Mouse (Mus musculus) hindbrain, embryonic 14.5 days (tissue): ENCODE measurements around the gene Gpr179. TPM values are rescaled to one million over a fixed set of nuclear protein-coding genes. Genes with fewer than 3 reads are reported as not detected.

Experiments
- ATAC-seq: fragments of 200-750 bp; cut with Nextera tagmentation; 2 replicates; pipeline ENCODE4 v1.8.0; 2017; ENCODE audit warnings: moderate number of reproducible peaks, mild to moderate bottlenecking, moderate TSS enrichment, moderate library complexity; ENCODE audit not compliant: low FRiP score
- DNase-seq: peaks from one replicate; pipeline ENCODE4 v3.0.0-alpha.2; 2015; ENCODE audit warnings: low spot score
- H3K27ac ChIP-seq: fragments of 300-500 bp; sonication (generic); 2 replicates; pipeline ENCODE4 v1.5.1; 2014; ENCODE audit warnings: mild to moderate bottlenecking, moderate library complexity
- H3K27me3 ChIP-seq: fragments of 300-500 bp; sonication (generic); 2 replicates; pipeline ENCODE4 v1.6.1; 2014; ENCODE audit warnings: mild to moderate bottlenecking, low read length, mixed read lengths; ENCODE audit not compliant: control insufficient read depth, insufficient read depth
- H3K36me3 ChIP-seq: fragments of 300-500 bp; sonication (generic); replicated peaks from 2 replicates; pipeline ENCODE4 v1.6.1; 2014; ENCODE audit not compliant: control insufficient read depth, insufficient read depth
- H3K4me1 ChIP-seq: fragments of 300-500 bp; sonication (generic); replicated peaks from 2 replicates; pipeline ENCODE4 v1.6.1; 2014; ENCODE audit warnings: antibody characterized with exemption, low read length, mixed read lengths; ENCODE audit not compliant: control insufficient read depth, insufficient read depth
- H3K4me2 ChIP-seq: fragments of 300-500 bp; sonication (generic); replicated peaks from 2 replicates; pipeline ENCODE4 v1.6.1; 2014; ENCODE audit warnings: mild to moderate bottlenecking, moderate library complexity
- H3K4me3 ChIP-seq: fragments of 300-500 bp; sonication (generic); replicated peaks from 2 replicates; pipeline ENCODE4 v1.5.1; 2014; ENCODE audit warnings: mild to moderate bottlenecking, low read length
- H3K9ac ChIP-seq: fragments of 300-500 bp; sonication (generic); 2 replicates; pipeline ENCODE4 v1.6.1; 2014
- H3K9me3 ChIP-seq: fragments of 300-500 bp; sonication (generic); 2 replicates; pipeline ENCODE4 v1.6.1; 2016; ENCODE audit warnings: low read length; ENCODE audit not compliant: control insufficient read depth
- WGBS: fragments of 180-500 bp; shearing (Covaris S2); extraction: QIAGEN DNeasy Blood & Tissue Kit; methylation state at CpG from one replicate; pipeline ENCODE4 v1.1.7; 2014; 5-methylcytosine and 5-hydroxymethylcytosine counted together
- polyA plus RNA-seq: library from polyadenylated mRNA; unstranded; fragments of >200 nt; fragmentation: Nextera tagmentation; extraction: Ambion mirVana; gene quantifications from 2 replicates; pipeline ENCODE4 v1.2.1, GENCODE M21; 2014

The Gpr179 gene
- polyA plus RNA-seq, 1 experiment from 2014 or later, result 0.50 TPM

DNA sequence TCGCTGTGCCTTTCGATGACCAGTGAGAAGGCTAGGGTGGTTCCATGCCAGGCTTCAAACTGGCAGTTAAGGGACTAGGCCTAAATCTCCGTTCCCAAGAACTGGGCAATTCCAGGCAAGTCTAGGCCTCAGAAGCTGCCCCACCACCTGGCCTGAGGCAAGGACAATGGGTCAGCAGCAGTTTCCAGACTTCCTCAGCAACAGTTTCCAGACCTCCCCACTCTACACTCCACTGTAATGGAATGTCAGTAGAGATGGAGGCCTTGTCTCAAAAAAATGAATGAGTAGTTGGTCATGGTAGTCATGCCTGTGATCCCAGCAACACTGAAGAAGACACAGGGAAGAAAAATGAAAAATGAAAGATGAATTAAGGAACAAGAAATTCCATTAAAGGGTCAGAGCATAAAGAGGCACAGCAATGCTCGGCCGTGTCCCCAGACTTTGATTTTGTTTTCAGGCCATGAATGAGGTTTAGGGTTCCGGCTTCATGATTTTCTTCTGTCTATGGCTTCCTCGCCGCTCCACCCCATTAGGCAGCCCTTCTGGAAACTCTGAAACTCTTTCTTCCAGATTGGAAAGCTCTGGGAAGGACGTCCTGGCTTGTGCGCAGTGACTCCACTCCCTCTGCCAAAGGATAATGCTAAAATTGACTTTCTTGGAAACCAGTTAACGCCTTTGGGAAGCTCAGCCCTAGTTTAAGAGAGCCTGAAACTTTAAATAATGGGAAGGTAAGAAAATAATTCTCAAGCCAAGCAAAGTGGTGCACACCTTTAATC lies 44.4 kb downstream of the Gpr179 start:
- DNase-seq, result no peak
- no peaks in the 10 kb centered on the region for H3K36me3 ChIP-seq

DNA sequence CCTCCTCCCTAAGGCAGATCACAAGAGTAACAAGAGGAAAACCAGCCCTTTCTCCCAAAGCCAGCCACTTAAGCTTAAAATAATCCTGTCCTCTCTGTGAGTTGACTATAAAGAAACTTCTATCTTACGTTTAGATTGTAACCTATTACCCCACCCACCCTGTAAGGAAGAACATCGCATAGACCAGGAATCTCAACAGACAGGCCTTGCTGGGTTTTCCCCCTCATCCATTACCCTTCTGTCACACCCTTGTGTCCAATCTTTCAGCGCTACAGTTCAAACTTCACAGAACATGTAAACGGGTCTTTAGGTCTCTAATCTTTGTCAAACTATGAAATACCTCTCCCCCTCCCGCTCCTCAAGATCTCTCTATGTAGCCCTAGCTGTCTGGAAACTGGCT lies 47.2 kb downstream of the Gpr179 start:
- no peak overlapping the region for H3K4me2 ChIP-seq
- DNase-seq (no peak), ATAC-seq (no peak)
- H3K27me3 ChIP-seq, result no peaks in the 10 kb centered on the region
- H3K4me1 ChIP-seq, result peaks cover 5% of the 10 kb centered on the region
- H3K9ac ChIP-seq, result no peak overlapping the region
- WGBS, result 90% methylated on average over 5 of the region's 5 CpGs
- no peaks in the 10 kb centered on the region for H3K36me3 ChIP-seq
- H3K27ac ChIP-seq, result no peak overlapping the region
- H3K9me3 ChIP-seq, result no peaks in the 10 kb centered on the region
- no peak overlapping the region for H3K4me3 ChIP-seq

More for the DNA sequence above, 44.4 kb downstream of the Gpr179 start:
- Histone ChIP-seq H3K4me3 (no peak overlapping the region), H3K9me3 (no peaks in the 10 kb centered on the region), H3K27ac (no peak overlapping the region), H3K4me1 (peaks cover 19% of the 10 kb centered on the region), H3K4me2 (no peak overlapping the region), H3K27me3 (no peaks in the 10 kb centered on the region), H3K9ac (no peak overlapping the region)
- WGBS, result 93% methylated on average over 11 of the region's 11 CpGs
- no peak for ATAC-seq

DNA sequence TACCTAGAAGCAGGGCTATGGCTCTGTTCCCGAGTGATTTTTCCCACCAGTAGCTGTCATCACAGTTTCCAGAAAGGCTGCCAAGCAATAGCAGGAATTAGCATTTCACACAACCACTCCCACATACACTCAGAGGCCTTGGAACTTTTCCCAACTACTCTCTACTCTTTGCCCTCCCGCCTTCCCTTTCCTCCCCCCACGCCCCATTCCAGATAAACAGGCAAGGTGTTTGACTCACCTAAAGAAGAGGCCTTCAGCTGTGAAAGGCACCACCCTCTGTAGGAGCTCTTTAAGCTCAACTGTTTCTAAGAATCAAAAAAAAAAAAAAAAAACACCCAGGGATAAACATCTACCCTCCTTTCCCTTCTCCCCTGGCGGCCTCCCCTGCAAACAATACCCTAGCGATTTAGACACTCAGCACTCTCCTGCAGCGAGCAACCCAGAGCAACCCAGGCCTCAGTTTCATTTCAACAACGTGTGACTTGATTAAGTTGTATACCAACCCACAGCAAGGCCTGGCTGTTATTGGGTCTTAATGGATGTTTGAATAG lies 49.6 kb downstream of the Gpr179 start:
- H3K27me3 ChIP-seq, result no peaks in the 10 kb centered on the region
- H3K36me3 ChIP-seq, result no peaks in the 10 kb centered on the region
- H3K9me3 ChIP-seq, result no peaks in the 10 kb centered on the region
- H3K4me2 ChIP-seq, result no peak overlapping the region
- no peak overlapping the region for H3K27ac ChIP-seq
- no peak for ATAC-seq
- H3K4me3 ChIP-seq, result no peak overlapping the region
- H3K4me1 ChIP-seq, result no peaks in the 10 kb centered on the region
- DNase-seq, result peak; percentile 56
- no peak overlapping the region for H3K9ac ChIP-seq
- 33% methylated on average over 7 of the region's 7 CpGs for WGBS

DNA sequence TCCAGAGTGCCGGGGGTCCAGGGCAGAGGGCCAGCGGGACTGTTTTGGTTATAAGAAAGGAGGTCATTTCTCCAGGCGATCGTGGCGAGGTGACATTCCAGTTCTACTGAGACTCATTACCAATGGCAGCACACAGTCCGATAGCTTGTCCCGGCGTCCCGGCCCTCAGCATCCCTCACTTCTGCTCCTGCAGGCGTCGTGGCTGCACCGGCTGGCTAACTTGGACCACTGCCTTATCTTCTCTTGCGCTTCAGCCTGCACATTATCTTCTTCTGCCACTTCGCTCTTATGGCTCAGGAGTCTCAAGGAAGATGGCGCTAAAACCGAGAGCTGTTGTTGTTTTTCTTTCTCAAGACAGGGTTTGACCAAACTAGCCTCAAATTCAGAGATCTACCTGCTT lies 50.5 kb downstream of the Gpr179 start:
- ATAC-seq (no peak), DNase-seq (no peak)
- Histone ChIP-seq H3K4me1 (no peaks in the 10 kb centered on the region), H3K4me3 (no peak overlapping the region), H3K27me3 (no peaks in the 10 kb centered on the region), H3K4me2 (no peak overlapping the region), H3K9me3 (no peaks in the 10 kb centered on the region), H3K9ac (no peak overlapping the region), H3K27ac (no peak overlapping the region), H3K36me3 (no peaks in the 10 kb centered on the region)
- 87% methylated on average over 16 of the region's 16 CpGs for WGBS

DNA sequence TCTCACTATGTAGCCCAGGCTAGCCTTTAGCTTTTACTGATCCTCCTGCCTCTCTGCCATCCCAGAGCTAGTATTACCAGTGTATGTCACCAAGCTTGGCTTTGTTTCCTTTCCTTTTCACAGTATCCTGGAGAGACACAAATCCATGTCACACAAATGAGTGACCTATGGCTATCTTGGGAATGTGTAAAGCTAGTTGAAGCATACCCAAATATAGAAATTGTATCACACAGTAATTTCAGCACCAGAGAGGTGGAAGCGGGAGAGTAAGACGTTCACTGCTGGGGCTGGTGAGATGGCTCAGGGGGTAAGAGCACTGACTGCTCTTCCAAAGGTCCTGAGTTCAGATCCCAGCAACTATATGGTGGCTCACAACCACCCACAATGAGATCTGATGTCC lies 51.9 kb downstream of the Gpr179 start:
- no peaks in the 10 kb centered on the region for H3K27me3 ChIP-seq
- no peaks in the 10 kb centered on the region for H3K36me3 ChIP-seq
- ATAC-seq (no peak), DNase-seq (no peak)
- H3K4me3 ChIP-seq, result no peak overlapping the region
- H3K27ac ChIP-seq, result no peak overlapping the region
- H3K4me2 ChIP-seq, result no peak overlapping the region
- H3K9me3 ChIP-seq, result no peaks in the 10 kb centered on the region
- H3K4me1 ChIP-seq, result no peaks in the 10 kb centered on the region
- no peak overlapping the region for H3K9ac ChIP-seq
- 93% methylated on average over 2 of the region's 2 CpGs for WGBS

DNA sequence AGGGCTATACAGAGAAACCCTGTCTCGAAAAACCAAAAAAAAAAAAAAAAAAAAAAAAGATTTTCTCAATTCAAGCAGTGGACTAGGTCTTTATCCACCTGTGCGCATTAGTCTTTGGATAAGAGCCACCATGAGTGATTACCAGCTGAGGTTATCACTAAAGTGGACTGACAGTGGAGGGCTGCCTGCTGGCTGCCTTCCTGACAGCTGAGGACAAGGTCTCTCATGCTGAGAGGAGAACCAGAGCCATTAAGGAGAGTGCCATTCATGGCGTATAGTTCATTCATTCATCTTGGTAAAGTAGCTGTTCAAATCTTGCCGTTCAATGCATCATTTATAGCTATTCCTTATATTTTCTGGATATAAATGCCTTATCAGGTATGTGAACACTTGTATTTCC lies 55.3 kb downstream of the Gpr179 start:
- Histone ChIP-seq H3K36me3 (no peaks in the 10 kb centered on the region), H3K27ac (no peak overlapping the region), H3K4me3 (no peak overlapping the region), H3K9ac (no peak overlapping the region), H3K9me3 (no peaks in the 10 kb centered on the region), H3K4me1 (no peaks in the 10 kb centered on the region), H3K4me2 (no peak overlapping the region), H3K27me3 (no peaks in the 10 kb centered on the region)
- no peak for ATAC-seq
- DNase-seq, result no peak
- WGBS, result 91% methylated on average over 3 of the region's 4 CpGs

DNA sequence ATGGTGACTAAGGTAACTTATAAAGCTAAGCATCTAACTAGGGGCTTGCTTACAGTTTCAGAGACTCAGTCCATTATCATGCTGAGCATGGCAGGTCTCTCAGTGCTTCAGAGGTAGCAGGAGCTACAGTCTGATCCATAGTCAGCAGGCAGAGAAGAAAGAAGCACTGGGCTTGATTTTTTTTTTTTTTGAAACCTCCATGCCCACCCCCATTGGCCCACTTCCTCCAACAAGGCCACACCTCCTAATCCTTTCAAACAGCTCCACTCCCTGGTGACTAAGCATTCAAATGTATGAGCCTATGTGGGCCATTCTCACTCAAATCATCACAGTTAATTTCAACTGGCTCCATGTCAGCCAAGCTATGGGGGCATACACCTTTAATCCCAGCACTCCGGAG lies 59.1 kb downstream of the Gpr179 start:
- no peaks in the 10 kb centered on the region for H3K9me3 ChIP-seq
- H3K36me3 ChIP-seq, result no peaks in the 10 kb centered on the region
- no peak overlapping the region for H3K9ac ChIP-seq
- whole genome bisulfite sequencing, result 95% methylated on average over 1 of the region's 1 CpGs
- H3K4me2 ChIP-seq, result no peak overlapping the region
- no peak overlapping the region for H3K27ac ChIP-seq
- H3K27me3 ChIP-seq, result no peaks in the 10 kb centered on the region
- no peak overlapping the region for H3K4me3 ChIP-seq
- no peaks in the 10 kb centered on the region for H3K4me1 ChIP-seq
- DNase-seq (no peak), ATAC-seq (no peak)

DNA sequence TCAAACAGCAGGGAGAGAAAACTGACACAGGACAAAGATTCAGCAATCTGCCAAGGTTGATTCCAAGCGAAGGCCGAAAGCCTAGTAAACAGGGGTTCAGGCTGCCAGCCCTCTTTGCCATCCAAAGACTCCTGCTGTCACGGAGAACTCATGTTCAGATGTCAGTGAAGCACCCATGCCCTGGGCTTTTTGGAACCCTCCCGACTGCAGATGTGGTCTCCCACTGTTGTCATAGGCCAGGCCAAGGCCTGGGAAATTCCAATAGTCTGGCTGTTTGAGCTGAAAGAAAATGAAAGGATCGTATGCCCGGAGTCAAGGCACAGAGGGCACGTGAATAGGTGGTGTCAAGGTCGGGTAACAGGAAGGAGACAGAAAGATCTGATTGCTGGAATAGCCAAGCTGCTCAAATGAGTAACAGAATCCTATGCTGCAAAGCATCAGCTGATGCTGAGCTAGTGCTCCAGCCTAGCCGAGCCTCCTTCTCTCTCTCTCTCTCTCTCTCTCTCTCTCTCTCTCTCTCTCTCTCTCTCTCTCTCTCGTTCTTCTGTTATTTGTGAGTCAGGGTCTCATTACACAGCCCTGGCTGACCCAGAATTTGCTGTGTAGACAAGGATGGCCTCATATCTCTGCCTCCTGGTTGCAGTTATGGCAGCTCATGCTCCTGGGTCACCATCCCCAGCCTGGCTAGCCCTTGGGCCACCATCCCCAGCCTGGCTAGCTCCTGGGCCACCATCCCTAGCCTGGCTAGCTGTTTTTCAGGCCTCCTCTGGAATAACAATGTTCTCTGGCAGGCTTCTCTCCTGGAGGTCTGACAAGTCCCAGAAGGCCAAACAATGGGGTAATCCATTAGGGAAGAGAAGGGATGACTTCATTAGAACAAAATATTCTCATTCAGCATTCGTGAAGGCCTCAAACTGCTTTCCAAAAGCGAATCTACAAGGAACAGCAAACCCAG lies 62.3 kb downstream of the Gpr179 start:
- DNase-seq (no peak), ATAC-seq (no peak)
- Histone ChIP-seq H3K36me3 (no peaks in the 10 kb centered on the region), H3K27ac (no peak overlapping the region), H3K9me3 (no peaks in the 10 kb centered on the region), H3K4me2 (no peak overlapping the region), H3K27me3 (no peaks in the 10 kb centered on the region), H3K4me1 (no peaks in the 10 kb centered on the region), H3K9ac (no peak overlapping the region), H3K4me3 (no peak overlapping the region)
- WGBS, result 43% methylated on average over 12 of the region's 12 CpGs

DNA sequence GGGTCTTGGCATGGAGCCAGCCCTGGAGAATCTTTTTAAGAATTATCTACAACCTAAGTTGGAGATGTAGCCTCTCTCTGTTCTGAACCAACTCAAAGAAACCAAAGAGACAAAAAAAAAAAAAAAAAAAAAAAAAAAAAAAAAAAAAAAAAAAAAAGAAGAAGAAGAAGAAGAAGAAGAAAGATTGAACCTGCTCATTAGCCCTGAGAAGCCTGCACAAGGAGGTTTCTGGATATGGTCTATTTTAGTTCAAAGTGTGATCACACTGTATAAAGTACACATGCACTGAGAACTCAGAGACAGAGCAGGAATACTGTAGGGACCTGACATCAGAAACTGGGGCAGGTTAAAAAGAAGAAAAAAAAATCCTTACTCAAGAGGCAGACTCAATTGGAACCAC lies 64.2 kb downstream of the Gpr179 start:
- Histone ChIP-seq H3K36me3 (no peaks in the 10 kb centered on the region), H3K4me2 (no peak overlapping the region), H3K9me3 (no peaks in the 10 kb centered on the region), H3K9ac (no peak overlapping the region), H3K4me1 (no peaks in the 10 kb centered on the region), H3K27me3 (no peaks in the 10 kb centered on the region), H3K27ac (no peak overlapping the region), H3K4me3 (no peak overlapping the region)
- ATAC-seq (no peak), DNase-seq (no peak)
